2 mouse cellular contexts compared by ENCODE assay signal in genomic region chr9:44410647-44411336, GRCm38 (mm10).
TF ChIP-seq lines count a peak whose summit lies in the region.

No protein-coding gene starts in this region.

TF ChIP-seq in CH12.LX, 34 proteins besides CTCF, POLR2A, EP300 and RAD21:
- TF ChIP-seq ZMIZ1 (IDR thresholded peaks at IDR 0.05; ENCODE audit: low read depth, low read length) (peak; percentile 29; the same call in 1 of the 2 replicates), PAX5 (IDR thresholded peaks at IDR 0.05; ENCODE audit: low read length) (no peak), CHD2 (IDR thresholded peaks at IDR 0.05; ENCODE audit: low read length) (0 out of 2 replicates have a peak, but pooled peaks have one; percentile 35), MEF2A (IDR thresholded peaks at IDR 0.05; ENCODE audit: borderline replicate concordance, low read depth, low read length) (no peak)

TF ChIP-seq in MEL, 35 proteins besides CTCF, POLR2A, EP300 and RAD21:
- TF ChIP-seq POLR2AphosphoS2 (IDR thresholded peaks at IDR 0.05; ENCODE audit: low read length): peak; percentile 57; the same call in 1 of the 2 replicates
- no peak for TF ChIP-seq HCFC1 (IDR thresholded peaks at IDR 0.05; ENCODE audit: low read depth, low read length)
- TF ChIP-seq E2F4 (IDR thresholded peaks at IDR 0.05; ENCODE audit: borderline replicate concordance, low read depth, low read length): no peak
- TF ChIP-seq ETS1 (IDR thresholded peaks at IDR 0.05; ENCODE audit: low read depth, low read length): no peak
- TF ChIP-seq ZMIZ1 (IDR thresholded peaks at IDR 0.05; ENCODE audit: low read depth, low read length): peak; percentile 40
- peak; percentile 60; the same call in 1 of the 2 replicates for TF ChIP-seq POLR2AphosphoS5 (IDR thresholded peaks at IDR 0.05; ENCODE audit: borderline replicate concordance, low read depth, low read length)
- no peak for TF ChIP-seq MAX (IDR thresholded peaks at IDR 0.05; ENCODE audit: low read length)
- TF ChIP-seq BHLHE40 (IDR thresholded peaks at IDR 0.05; ENCODE audit: borderline replicate concordance, low read depth, low read length): no peak
